Mouse (Mus musculus) inflammation-experienced regulatory T-cells (primary cell): ENCODE data around the gene Plxnb3. TPM values are rescaled to one million over a fixed set of nuclear protein-coding genes. Genes with fewer than 3 reads are reported as not detected.

Experiments
- polyA plus RNA-seq, 2 experiments: library from polyadenylated mRNA; unstranded; fragments of 100-300 nt; shearing (Covaris generic); gene quantifications; one replicate each; pipeline ENCODE4 v1.2.1; 2017

Gene Plxnb3
- polyA plus RNA-seq: under 1 TPM in 1 of 2 experiments, not detected in 1; 0.31 TPM

DNA sequence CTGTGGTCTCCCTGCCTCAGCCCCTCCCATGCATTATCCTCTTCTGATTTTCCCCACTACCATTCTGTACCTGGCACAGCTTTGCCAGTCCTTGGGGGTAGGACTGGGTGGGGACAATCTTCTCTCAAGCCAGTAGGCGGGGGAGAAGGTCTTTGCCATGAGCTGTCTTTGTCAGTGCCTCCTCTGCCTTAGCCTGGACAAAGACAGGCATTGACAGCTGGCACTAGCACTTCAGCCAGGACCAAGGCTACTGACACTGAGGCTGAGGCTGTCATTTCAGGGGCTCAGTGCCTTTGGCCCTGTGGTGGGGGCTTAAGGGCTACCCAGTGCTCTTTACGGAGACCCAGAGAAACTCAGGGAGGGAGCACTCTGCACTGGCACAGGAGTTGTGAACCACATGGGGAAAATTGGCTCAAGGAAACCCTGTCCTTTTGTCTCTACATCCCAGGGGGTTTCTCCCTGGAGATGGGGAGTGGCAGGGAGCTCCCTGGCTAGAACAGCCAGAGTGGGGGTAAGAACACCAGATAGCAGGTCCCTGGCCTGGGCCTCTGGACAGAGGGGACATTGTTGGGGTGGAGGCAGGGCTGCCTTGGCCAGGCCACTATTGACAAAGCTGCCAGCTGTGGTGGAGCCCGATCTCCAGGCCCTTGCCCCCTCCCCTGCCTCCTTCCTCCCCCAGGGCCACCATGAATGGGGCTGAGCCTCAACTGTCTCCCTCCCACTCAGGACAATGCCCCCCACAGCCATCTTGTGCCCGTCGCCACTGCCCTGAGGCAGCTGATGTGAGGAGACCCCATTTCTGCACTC lies at the start of gene Plxnb3:
Plxnb3 (plus strand) TSS at position 757 of the 807 bp plus-strand sequence.

DNA sequence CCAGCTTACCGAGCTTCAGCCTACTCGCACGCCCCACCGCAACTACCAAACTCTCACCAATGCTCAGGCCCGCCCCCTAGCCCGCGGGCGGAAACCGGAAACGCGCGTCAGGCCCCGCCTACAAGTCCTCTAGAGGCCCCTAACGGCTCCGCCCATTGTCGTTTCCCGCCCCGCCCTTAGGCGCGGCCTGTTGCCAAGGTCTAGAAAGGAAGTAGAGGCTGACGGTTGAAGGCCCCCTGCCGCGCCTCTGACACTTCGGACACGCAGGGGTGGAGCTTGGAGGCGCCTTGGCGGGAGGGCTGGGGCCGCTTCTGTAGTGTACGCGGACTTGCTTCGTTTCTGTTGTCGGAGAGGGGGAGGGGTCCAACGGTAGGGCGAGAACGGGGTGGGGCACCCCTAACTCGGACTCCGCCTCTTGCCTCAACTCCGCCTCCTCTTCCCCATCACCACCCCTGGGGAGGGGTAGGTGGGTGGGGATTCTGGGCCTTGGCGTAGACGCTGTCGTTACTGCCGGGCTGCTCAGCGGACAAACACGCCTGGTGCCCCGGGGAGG lies 40.7 kb upstream of the Plxnb3 start, which contains the start of the genes Bcap31 and Abcd1:
Bcap31 (minus strand) TSS at position 67 of the 553 bp plus-strand sequence.
Abcd1 (plus strand) TSS at position 489 of the 553 bp plus-strand sequence.

DNA sequence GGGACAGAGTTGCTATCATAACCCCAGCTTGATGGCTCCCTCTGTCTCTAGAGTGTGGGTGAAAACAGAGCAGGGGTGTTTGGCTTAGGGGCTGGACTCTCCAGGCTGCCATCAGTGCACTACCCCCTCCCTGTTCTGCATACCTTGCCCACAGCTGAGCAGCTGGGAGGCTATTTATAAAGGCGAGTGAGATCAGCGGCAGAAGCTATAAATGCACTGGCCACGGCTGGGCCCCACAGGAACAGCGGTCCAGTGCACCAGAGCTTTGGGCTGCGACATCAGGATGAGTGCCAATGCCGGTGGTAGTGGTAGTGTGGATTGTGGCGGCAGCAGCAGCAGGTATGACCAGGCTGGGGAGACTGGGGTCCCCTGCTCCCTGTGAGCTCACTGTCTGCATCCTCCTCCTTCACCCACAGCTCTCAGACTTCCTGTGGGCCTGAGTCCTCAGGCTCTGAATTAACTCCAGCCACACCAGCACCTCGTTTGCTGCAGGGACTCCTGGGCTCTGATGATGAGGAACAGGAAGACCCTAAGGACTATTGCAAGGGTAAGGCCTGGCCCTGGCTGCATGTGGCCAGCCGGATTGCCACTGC lies 17.4 kb downstream of the Plxnb3 start, which contains the start of gene Srpk3:
Srpk3 (plus strand) TSS at position 238 of the 593 bp plus-strand sequence.

DNA sequence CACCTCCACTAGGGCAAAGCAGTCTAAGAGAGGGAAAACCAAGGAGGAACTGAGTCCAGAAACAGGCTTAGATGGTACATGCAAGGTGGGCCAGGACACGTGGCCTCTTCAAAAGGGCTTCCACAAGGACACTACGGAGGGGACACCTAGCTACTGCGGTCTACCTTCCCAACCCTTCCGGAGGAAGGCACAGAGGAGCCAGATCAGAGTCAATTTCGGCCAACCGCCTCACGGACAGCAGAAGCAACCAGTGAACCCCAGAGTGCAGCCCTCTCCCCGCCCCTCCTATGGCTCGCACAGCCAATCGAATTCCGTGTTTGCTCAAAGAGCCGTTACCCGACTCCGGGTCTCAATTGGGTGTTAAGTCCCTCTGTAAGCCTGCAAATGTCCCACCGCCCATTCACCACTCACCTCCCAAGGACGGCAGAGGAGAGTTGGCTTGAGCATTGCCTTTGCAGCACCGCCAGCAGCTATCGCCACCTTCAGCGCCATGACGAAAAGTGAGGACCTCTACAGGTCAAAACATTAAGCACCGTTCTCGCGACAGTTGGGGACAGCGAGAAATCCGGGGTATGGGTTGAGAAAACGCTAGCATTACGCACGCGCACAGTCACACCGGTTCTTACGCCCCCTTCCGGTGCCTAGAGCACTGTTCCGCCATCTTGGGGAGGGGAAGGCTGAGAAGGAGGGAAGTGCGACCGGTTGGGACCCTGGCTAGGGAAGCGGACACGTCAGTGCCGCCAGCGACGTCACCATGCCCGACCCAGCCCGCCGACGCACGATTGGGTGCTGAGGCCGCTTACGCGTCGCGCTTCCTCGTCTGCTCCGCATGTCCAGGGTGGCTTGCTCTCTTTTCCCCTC lies 29.7 kb downstream of the Plxnb3 start, which contains the start of the genes Idh3g and Ssr4:
Idh3g (minus strand) TSS at position 534 of the 861 bp plus-strand sequence.
Ssr4 (plus strand) TSS at position 665 of the 861 bp plus-strand sequence.

Other genes with a start within 250 kb of the Plxnb3 start
- gene Dusp9, start 117.7 kb upstream of the Plxnb3 start, polyA plus RNA-seq: under 1 TPM in 1 of 2 experiments, not detected in 1; 0.51 TPM
- 1 to 10 TPM; 1.9 to 2.4 TPM for gene Pnck, start 97.0 kb upstream of the Plxnb3 start, polyA plus RNA-seq
- 1 to 10 TPM in 1 of 2 experiments, under 1 TPM in 1; 0.48 to 1.5 TPM for gene Slc6a8, start 83.9 kb upstream of the Plxnb3 start, polyA plus RNA-seq
- 100 to 1,000 TPM; 279 to 280 TPM for gene Bcap31, start 40.9 kb upstream of the Plxnb3 start, polyA plus RNA-seq
- gene Abcd1, start 40.5 kb upstream of the Plxnb3 start, polyA plus RNA-seq: 10 to 100 TPM; 34.9 to 39.6 TPM
- 1 to 10 TPM in 1 of 2 experiments, under 1 TPM in 1; 0.70 to 7.0 TPM for gene Srpk3, start 17.3 kb downstream of the Plxnb3 start, polyA plus RNA-seq
- 100 to 1,000 TPM; 199 to 212 TPM for gene Idh3g, start 29.8 kb downstream of the Plxnb3 start, polyA plus RNA-seq
- gene Ssr4, start 29.9 kb downstream of the Plxnb3 start, polyA plus RNA-seq: 100 to 1,000 TPM; 210 to 216 TPM
- under 1 TPM; 0.29 to 0.72 TPM for gene Pdzd4, start 67.9 kb downstream of the Plxnb3 start, polyA plus RNA-seq
- gene Avpr2, start 135.0 kb downstream of the Plxnb3 start, polyA plus RNA-seq: 1 to 10 TPM; 3.4 to 6.1 TPM
- gene L1cam, start 139.0 kb downstream of the Plxnb3 start, polyA plus RNA-seq: 10 to 100 TPM; 27.7 to 41.1 TPM
- gene Arhgap4, start 164.8 kb downstream of the Plxnb3 start, polyA plus RNA-seq: 100 to 1,000 TPM; 247 to 301 TPM
- gene Naa10, start 164.9 kb downstream of the Plxnb3 start, polyA plus RNA-seq: 100 to 1,000 TPM; 224 to 246 TPM
- 1 to 10 TPM; 3.7 to 9.4 TPM for gene Renbp, start 173.8 kb downstream of the Plxnb3 start, polyA plus RNA-seq
- gene Hcfc1, start 209.3 kb downstream of the Plxnb3 start, polyA plus RNA-seq: 10 to 100 TPM; 40.3 to 55.0 TPM